Mouse (Mus musculus) ES-E14 (cell line): ENCODE measurements around the gene Pop7. TPM values are rescaled to one million over a fixed set of nuclear protein-coding genes. Genes with fewer than 3 reads are reported as not detected.

ENCODE experiments used
- DNase-seq: peaks from one replicate; pipeline ENCODE4 v3.0.0-alpha.2; 2013; ENCODE audit warnings: low read depth, low spot score
- H3K27ac ChIP-seq: 2 replicates; pipeline ENCODE4 v1.5.1; 2012; ENCODE audit warnings: low read depth, mild to moderate bottlenecking, low read length, moderate library complexity, mixed read lengths; ENCODE audit not compliant: poor library complexity, insufficient read depth, severe bottlenecking
- H3K36me3 ChIP-seq: 2 replicates; pipeline ENCODE4 v1.6.1; 2012; ENCODE audit warnings: mild to moderate bottlenecking, low read length, moderate library complexity, mixed read lengths; ENCODE audit not compliant: control insufficient read depth, poor library complexity, insufficient read depth, severe bottlenecking
- H3K4me1 ChIP-seq, 2 experiments: fragments of 150-350 bp in 1 of 2; sonication (generic) in 1 of 2; 2 replicates each; pipeline ENCODE4 v1.6.1; 2012; ENCODE audit warnings: low read length in 2 of 2, mild to moderate bottlenecking in 1 of 2, mixed read lengths in 1 of 2; ENCODE audit not compliant: control insufficient read depth in 2 of 2, insufficient read depth in 2 of 2, poor library complexity in 1 of 2
- H3K4me3 ChIP-seq, 2 experiments: fragments of 150-350 bp in 1 of 2; sonication (generic) in 1 of 2; 2 replicates each; pipeline ENCODE4 v1.5.1; 2012; ENCODE audit warnings: low read length in 2 of 2, low read depth in 1 of 2, mild to moderate bottlenecking in 1 of 2, mixed read lengths in 1 of 2; ENCODE audit not compliant: insufficient read depth in 1 of 2, poor library complexity in 1 of 2, severe bottlenecking in 1 of 2
- H3K9ac ChIP-seq: 2 replicates; pipeline ENCODE4 v1.6.1; 2012; ENCODE audit warnings: low read depth, mild to moderate bottlenecking, low read length, mixed read lengths; ENCODE audit not compliant: poor library complexity, insufficient read depth, severe bottlenecking
- H3K9me3 ChIP-seq: fragments of 150-350 bp; sonication (generic); 2 replicates; pipeline ENCODE4 v1.6.1; 2012; ENCODE audit warnings: low read depth, mild to moderate bottlenecking, low read length; ENCODE audit not compliant: control insufficient read depth, insufficient read depth
- CHD2 ChIP-seq: IDR thresholded peaks from 2 replicates; pipeline ENCODE4 v1.6.1; 2014; ENCODE audit warnings: mild to moderate bottlenecking, low read depth, low read length, inconsistent platforms
- HCFC1 ChIP-seq: IDR thresholded peaks from 2 replicates; pipeline ENCODE4 v1.6.1; 2012; ENCODE audit warnings: low read length, inconsistent platforms, borderline replicate concordance; ENCODE audit not compliant: insufficient read depth
- MAFK ChIP-seq: IDR thresholded peaks from 2 replicates; pipeline ENCODE4 v1.6.1; 2014; ENCODE audit warnings: mild to moderate bottlenecking, low read depth, low read length, inconsistent platforms; ENCODE audit not compliant: insufficient read depth
- ZC3H11A ChIP-seq: IDR thresholded peaks from 2 replicates; pipeline ENCODE4 v1.6.1; 2012; ENCODE audit warnings: low read depth, mild to moderate bottlenecking, inconsistent platforms, low read length, borderline replicate concordance
- ZNF384 ChIP-seq: IDR thresholded peaks from 2 replicates; pipeline ENCODE4 v1.6.1; 2012; ENCODE audit warnings: low read depth, low read length, inconsistent platforms
- in situ Hi-C, 2 experiments: fragments of 600-800 bp; cut with MboI; formaldehyde crosslinking; loops; one replicate each; pipeline ENCODE4 v1.15.1; 2025; ENCODE audit warnings: low sequenced_read_pairs in 2 of 2, inconsistent platforms in 1 of 2; ENCODE audit not compliant: unreplicated experiment in 2 of 2
- total RNA-seq: library from RNA; depleted of rRNA; stranded (reverse); fragments of 300-350 nt; gene quantifications from 2 replicates; pipeline ENCODE4 v1.2.3, GENCODE M21; 2012; rRNA removed

Pop7 gene
- total RNA-seq = 35.7 and 41.7 TPM in 2 replicates

- Histone ChIP-seq H3K36me3 (0 out of 2 replicates have a peak, but pooled peaks cover 3% of the 10 kb centered on the region), H3K4me3 (peak within 1 kb of the TSS; percentile 89 to 99), H3K9ac (peak within 1 kb of the TSS; percentile 100), H3K27ac (peak within 1 kb of the TSS; percentile 100), H3K4me1 (peaks cover 0 to 8% of the 10 kb centered on the region in 2 experiments; a peak in 1 of 4 replicates), H3K9me3 (no peaks in the 10 kb centered on the region)
- in situ Hi-C loops = no loop called here
- peak; percentile 99 for DNase-seq
- TF ChIP-seq HCFC1 (peak; percentile 71; the same call in 1 of the 2 replicates), CHD2 (peak; percentile 93), MAFK (no peak), ZNF384 (no peak), ZC3H11A (0 out of 2 replicates have a peak, but pooled peaks have one; percentile 3)
Measured at GRCm38 (mm10) chr5:137501709-137502666, at the start of gene Pop7. Gene Pop7 (minus strand): TSS chr5:137502518.

GRCm38 (mm10) chr5:137551119-137551518 lies 48.8 kb upstream of the Pop7 start:
- TF ChIP-seq MAFK (no peak), ZNF384 (no peak), HCFC1 (no peak), CHD2 (no peak), ZC3H11A (no peak)
- in situ Hi-C loops = no loop called here
- no peak overlapping the region for H3K27ac ChIP-seq
- no peak overlapping the region for H3K9ac ChIP-seq
- H3K36me3 ChIP-seq = no peaks in the 10 kb centered on the region
- H3K4me3 ChIP-seq = no peak overlapping the region
- no peaks in the 10 kb centered on the region for H3K9me3 ChIP-seq
- DNase-seq = no peak
- H3K4me1 ChIP-seq = 0 out of 4 replicates have a peak, but pooled peaks cover 0 to 2% of the 10 kb centered on the region in 2 experiments

GRCm38 (mm10) chr5:137549840-137550239 lies 47.5 kb upstream of the Pop7 start:
- H3K36me3 ChIP-seq = no peaks in the 10 kb centered on the region
- H3K9me3 ChIP-seq = no peaks in the 10 kb centered on the region
- no peak overlapping the region for H3K4me3 ChIP-seq
- DNase-seq = no peak
- no peak for TF ChIP-seq ZNF384
- no peak overlapping the region for H3K9ac ChIP-seq
- in situ Hi-C loops = no loop called here
- H3K27ac ChIP-seq = no peak overlapping the region
- H3K4me1 ChIP-seq = 0 out of 4 replicates have a peak, but pooled peaks cover 0 to 2% of the 10 kb centered on the region in 2 experiments

- no peak overlapping the region for H3K9ac ChIP-seq
- no peak overlapping the region for H3K27ac ChIP-seq
- DNase-seq = no peak
- no peaks in the 10 kb centered on the region for H3K4me1 ChIP-seq
- no peak overlapping the region for H3K4me3 ChIP-seq
- in situ Hi-C loops = no loop called here
- no peaks in the 10 kb centered on the region for H3K36me3 ChIP-seq
- no peak for TF ChIP-seq ZC3H11A
- TF ChIP-seq CHD2 = no peak
- TF ChIP-seq HCFC1 = no peak
- no peak for TF ChIP-seq MAFK
- TF ChIP-seq ZNF384 = no peak
- H3K9me3 ChIP-seq = no peaks in the 10 kb centered on the region
Measured at GRCm38 (mm10) chr5:137545596-137545995, 43.3 kb upstream of the Pop7 start.

- Histone ChIP-seq H3K27ac (no peak overlapping the region), H3K4me3 (no peak overlapping the region), H3K9me3 (no peaks in the 10 kb centered on the region), H3K9ac (no peak overlapping the region), H3K4me1 (no peaks in the 10 kb centered on the region), H3K36me3 (no peaks in the 10 kb centered on the region)
- no peak for DNase-seq
- TF ChIP-seq ZNF384 = no peak
- no peak for TF ChIP-seq ZC3H11A
- no peak for TF ChIP-seq MAFK
- TF ChIP-seq CHD2 = no peak
- no peak for TF ChIP-seq HCFC1
- in situ Hi-C loops = no loop called here
Measured at GRCm38 (mm10) chr5:137544926-137545325, 42.6 kb upstream of the Pop7 start.
